In the genomic region with DNA sequence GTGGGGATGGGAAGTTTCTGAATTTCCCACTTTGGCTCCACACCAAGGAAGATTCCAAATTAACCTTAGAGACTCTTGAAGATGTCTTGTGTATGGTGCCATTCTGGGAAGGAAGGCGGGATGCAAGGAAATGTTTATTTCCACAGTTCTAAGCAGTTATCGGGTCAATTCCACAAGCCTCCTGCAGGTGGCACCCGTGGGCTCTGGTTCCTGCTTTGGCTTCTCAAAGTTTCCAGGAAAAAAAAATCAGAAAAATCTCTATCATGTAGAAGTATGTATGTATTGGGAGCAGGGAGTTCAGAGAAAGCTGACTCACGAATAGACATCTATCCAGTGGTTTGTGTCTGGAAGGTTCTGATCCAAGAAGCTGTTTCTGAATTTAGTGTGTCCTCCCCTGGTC, we compare ENCODE assay signal across 8 mouse cellular contexts. TPM values are rescaled to one million over a fixed set of nuclear protein-coding genes. Genes with fewer than 3 reads are reported as not detected.
A peak's percentile ranks its signal among the peaks of the same experiment; 100 is the strongest.
DNase-seq lines count a peak whose midpoint lies in the region; ATAC-seq and TF ChIP-seq lines count a peak whose summit lies in the region.

No protein-coding gene starts in this region.

- H3K4me3 ChIP-seq in gastrocnemius, adult 2 months = no peak overlapping the region
- H3K4me3 ChIP-seq in midbrain, embryonic 11.5 days (ENCODE audit: low read depth, low read length) = no peak overlapping the region
- no peak overlapping the region for H3K4me3 ChIP-seq in midbrain, embryonic 16.5 days (ENCODE audit: low read depth, low read length)

- no peaks in the 10 kb centered on the region for H3K36me3 ChIP-seq in midbrain, embryonic 11.5 days (ENCODE audit: control insufficient read depth, insufficient read depth, low read length)
- H3K36me3 ChIP-seq in midbrain, embryonic 16.5 days (ENCODE audit: control insufficient read depth, insufficient read depth, low read length) = no peaks in the 10 kb centered on the region

- no peak overlapping the region for H3K27ac ChIP-seq in gastrocnemius, adult 2 months
- no peak overlapping the region for H3K27ac ChIP-seq in midbrain, embryonic 11.5 days (ENCODE audit: low read depth, low read length)
- H3K27ac ChIP-seq in midbrain, embryonic 16.5 days (ENCODE audit: low read length) = no peak overlapping the region

- TF ChIP-seq CTCF in gastrocnemius, adult 2 months (IDR thresholded peaks at IDR 0.05) = peak; percentile 83

- H3K27me3 ChIP-seq in midbrain, embryonic 11.5 days (ENCODE audit: control insufficient read depth, insufficient read depth, low read length) = peaks cover 63% of the 10 kb centered on the region
- H3K27me3 ChIP-seq in midbrain, embryonic 16.5 days (ENCODE audit: control insufficient read depth, insufficient read depth, low read depth, low read length) = peaks cover 78% of the 10 kb centered on the region

- WGBS in midbrain, embryonic 11.5 days = 0% methylated on average over 4 of the region's 4 CpGs
- WGBS in midbrain, embryonic 16.5 days = 0% methylated on average over 4 of the region's 4 CpGs

- intact Hi-C loops in gastrocnemius, adult 2 months (cut with DNase I) = loop anchor here (2.0 kb wide), 1 partner anchor 131 kb away; no protein-coding TSS in a partner anchor

- DNase-seq in gastrocnemius, adult 2 months = no peak
- DNase-seq in gastrocnemius, adult 18-20 months (ENCODE audit: low spot score) = no peak
- DNase-seq in midbrain, embryonic 11.5 days (ENCODE audit: low spot score, missing footprints) = peak; percentile 99
- peak; percentile 48 for DNase-seq in R1 (ENCODE audit: low read depth, low spot score)
- peak; percentile 21 for DNase-seq in fibroblast of lung, adult 2 months (ENCODE audit: low read depth)
- DNase-seq in retina, postnatal 1 day = peak; percentile 76
- DNase-seq in spleen, postnatal 36 days (ENCODE audit: low spot score in 2 of 2) = no peak

- H3K4me1 ChIP-seq in midbrain, embryonic 11.5 days (ENCODE audit: control insufficient read depth, insufficient read depth, low read length) = no peaks in the 10 kb centered on the region
- H3K4me1 ChIP-seq in midbrain, embryonic 16.5 days (ENCODE audit: control insufficient read depth, insufficient read depth, low read length) = no peaks in the 10 kb centered on the region

- H3K9me3 ChIP-seq in midbrain, embryonic 11.5 days (ENCODE audit: control insufficient read depth, low read length) = no peaks in the 10 kb centered on the region
- no peaks in the 10 kb centered on the region for H3K9me3 ChIP-seq in midbrain, embryonic 16.5 days (replicated peaks; ENCODE audit: control insufficient read depth, low read length, poor library complexity, severe bottlenecking)

- ATAC-seq in midbrain, embryonic 11.5 days (ENCODE audit: low FRiP score) = no peak
- ATAC-seq in midbrain, embryonic 16.5 days = no peak

- no peak overlapping the region for H3K9ac ChIP-seq in midbrain, embryonic 11.5 days (ENCODE audit: low read length)
- H3K9ac ChIP-seq in midbrain, embryonic 16.5 days (ENCODE audit: low read depth, low read length) = no peak overlapping the region

- no peak overlapping the region for H3K4me2 ChIP-seq in midbrain, embryonic 11.5 days
- no peak overlapping the region for H3K4me2 ChIP-seq in midbrain, embryonic 16.5 days (ENCODE audit: low read length)

RNA-seq across cellular contexts. Expression of a gene that starts 9.1 kb away (rescaled TPM):
- total RNA-seq in gastrocnemius, adult 2 months (2021) = not detected
- not detected for total RNA-seq in gastrocnemius, adult 18-20 months (2021)
- 0.10 TPM in 1 of 2 replicates, not detected in the other for polyA plus RNA-seq in midbrain, embryonic 11.5 days (2014; fragmentation: Nextera tagmentation; extraction: Ambion mirVana)
- not detected in 2 replicates for polyA plus RNA-seq in midbrain, embryonic 16.5 days (2015; fragmentation: Nextera tagmentation; extraction: Ambion mirVana)

Comparison
In these comparisons a context has a peak if more than half of its experiments do, and no peak if none do; other contexts are left out.
1. DNase-seq: peak in midbrain, embryonic 11.5 days (single experiment), R1 (single experiment), fibroblast of lung, adult 2 months (single experiment) and retina, postnatal 1 day (single experiment); none in gastrocnemius, adult 2 months (single experiment), gastrocnemius, adult 18-20 months (single experiment) and spleen, postnatal 36 days (0 of 2).